Mouse (Mus musculus) adrenal gland, postnatal 25 days (tissue): ENCODE data around the gene Zcchc7. TPM values are rescaled to one million over a fixed set of nuclear protein-coding genes. Genes with fewer than 3 reads are reported as not detected.
"Not testable (repeated sequence)": the region's sequence is repeated elsewhere in the genome, so short reads cannot be mapped to it uniquely, and the experiment has no call there.

Source experiments
- DNase-seq: peaks from one replicate; pipeline ENCODE4 v3.0.0; 2021; ENCODE audit warnings: mixed read lengths
- total RNA-seq: library from RNA; stranded (reverse); gene quantifications from 2 replicates; pipeline ENCODE4 v1.2.3, GENCODE M21; 2021

Gene Zcchc7
- total RNA-seq, 1 experiment from 2014 or later, result 61.2 TPM

DNA sequence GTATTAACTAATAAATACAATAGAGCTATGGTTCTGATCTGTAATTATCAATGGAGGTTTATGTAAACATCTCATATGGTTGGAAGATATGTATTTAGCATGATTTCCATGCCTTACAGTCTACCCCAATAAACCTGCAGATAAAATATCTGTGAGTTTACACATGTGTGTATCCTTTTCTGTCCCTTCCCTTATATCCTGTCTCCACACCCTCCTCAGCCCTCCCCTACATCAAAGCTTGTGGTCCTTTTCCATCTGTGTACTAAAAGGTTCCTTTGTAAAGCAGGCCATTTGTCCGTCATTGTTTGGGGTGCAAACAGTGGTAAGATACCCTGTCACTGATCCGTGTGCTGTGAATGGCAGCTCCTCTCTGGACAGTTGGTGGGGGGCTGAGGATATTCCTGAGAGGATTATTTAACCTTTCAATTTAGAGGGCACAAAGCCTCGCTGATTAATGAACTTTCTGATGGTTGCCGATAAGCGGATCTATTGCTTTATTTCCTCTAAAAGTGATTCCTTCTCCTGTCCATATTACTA is 161.7 kb downstream of the Zcchc7 start:
- DNase-seq, result no peak

DNA sequence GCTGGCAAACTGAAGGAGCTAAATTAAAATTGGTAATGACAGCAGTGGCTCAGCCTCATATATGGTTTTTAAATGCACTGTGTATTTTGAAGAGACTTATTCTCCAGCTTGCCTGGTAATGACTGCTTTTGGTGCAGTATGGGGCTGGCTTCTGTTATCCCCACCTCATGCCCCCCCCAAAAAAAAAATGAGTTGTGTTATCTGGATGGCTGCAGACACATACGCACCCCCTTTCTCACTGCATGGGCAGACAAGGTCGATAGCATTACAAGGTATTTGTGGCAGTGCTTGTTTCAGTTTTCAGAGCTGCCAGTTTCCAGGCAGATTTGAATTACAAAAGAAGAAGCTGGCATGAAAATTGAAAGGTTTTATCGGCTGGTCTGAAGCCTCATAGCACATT is 162.2 kb downstream of the Zcchc7 start:
- no peak for DNase-seq

- no peak for DNase-seq
Observed at GRCm38 (mm10) chr4:44920831-44921230, 165.2 kb downstream of the Zcchc7 start.

DNA sequence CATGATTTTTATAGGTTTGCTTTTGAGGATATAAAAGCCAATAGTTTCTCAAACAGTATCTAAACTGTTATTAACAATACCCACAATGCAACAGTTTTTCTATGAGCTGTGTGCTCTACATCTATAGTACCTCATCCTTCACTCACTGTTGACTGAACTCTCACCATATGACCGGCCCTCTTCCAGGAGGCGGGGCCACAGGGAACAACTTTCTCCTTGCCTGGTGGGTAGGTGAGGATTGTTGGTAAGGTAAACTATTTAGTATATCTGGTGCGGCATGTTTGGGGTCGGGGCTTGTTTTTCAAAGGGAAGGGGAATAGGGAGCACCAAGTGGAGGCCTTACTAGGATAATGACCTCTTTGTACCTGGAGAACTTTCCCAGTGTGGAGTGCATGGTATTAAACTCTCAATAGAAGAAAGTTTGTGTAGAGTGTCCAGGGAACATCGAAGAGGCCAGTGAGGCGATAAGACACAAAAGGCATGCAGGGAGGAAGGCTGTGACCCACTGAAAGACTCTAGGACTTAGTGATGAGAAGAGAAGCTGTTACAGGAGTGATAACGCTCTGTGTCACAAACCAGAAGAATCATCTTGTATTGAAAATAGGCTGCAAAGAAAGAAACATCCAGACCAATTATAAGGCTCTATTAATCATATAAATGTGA is 166.9 kb downstream of the Zcchc7 start:
- DNase-seq, result no peak

GRCm38 (mm10) chr4:44923129-44923481 is 167.4 kb downstream of the Zcchc7 start:
- no peak for DNase-seq

DNA sequence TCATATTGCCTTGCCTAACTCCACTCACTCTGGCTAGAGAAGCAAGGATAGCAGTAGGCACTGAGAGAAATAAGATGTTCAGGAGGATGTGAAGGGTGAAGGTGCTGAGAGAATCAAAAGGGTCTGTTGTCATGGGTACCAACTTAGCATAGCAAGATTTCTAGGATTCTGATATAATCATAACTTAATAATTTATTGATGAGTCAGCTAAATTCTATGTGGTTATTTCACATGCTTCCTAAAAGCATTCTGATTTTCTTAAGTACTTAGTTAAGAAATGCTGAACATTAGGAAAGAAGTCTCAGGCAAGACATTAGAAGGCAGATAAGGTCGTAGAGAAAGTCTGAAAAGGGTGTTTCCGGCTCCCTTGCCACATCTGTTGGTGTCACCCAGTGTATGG is 172.3 kb downstream of the Zcchc7 start:
- no peak for DNase-seq

DNA sequence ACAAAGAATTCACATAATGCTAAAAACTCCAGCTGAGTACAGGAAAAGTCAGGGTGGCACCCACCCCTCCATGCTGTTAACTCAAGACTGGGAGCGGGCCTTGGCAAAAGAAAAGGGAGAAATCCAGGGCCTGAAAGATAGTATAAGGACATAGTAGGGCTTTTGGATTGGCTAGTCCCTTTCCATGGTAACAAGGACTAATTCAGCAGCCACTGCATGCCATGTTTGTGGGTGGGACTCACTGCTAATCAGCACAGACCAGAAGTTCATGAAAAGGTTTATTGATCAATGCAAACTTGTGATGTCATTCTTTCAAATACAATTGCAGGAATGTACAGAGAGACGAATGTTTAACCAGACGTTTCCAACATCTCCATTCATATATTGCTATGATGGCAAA is 173.1 kb downstream of the Zcchc7 start:
- no peak for DNase-seq

- no peak for DNase-seq
Observed at GRCm38 (mm10) chr4:44930406-44930805, 174.7 kb downstream of the Zcchc7 start.

DNA sequence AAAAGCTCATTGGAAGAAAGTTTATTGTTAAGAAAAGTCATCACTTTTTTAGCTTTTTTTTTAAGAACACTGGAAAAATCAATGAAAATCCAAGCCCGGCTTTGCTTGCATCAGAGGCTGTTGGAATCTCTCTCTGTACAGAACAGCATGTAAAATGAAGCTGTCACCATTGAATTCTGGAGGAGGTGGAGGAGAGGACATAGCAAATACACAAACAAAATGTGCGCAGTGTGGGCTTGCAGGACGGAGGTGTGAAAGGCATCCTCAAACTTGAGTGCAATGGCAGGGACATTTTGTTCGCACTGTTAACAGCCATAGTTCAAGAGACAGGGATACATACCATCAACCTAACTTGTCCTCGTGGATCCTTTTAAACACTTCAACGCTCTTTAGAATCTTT is 176.1 kb downstream of the Zcchc7 start:
- no peak for DNase-seq

GRCm38 (mm10) chr4:44938359-44939340 is 183.0 kb downstream of the Zcchc7 start:
- no peak for DNase-seq

- DNase-seq, result no peak
Observed at GRCm38 (mm10) chr4:44939576-44940249, 184.0 kb downstream of the Zcchc7 start.

DNA sequence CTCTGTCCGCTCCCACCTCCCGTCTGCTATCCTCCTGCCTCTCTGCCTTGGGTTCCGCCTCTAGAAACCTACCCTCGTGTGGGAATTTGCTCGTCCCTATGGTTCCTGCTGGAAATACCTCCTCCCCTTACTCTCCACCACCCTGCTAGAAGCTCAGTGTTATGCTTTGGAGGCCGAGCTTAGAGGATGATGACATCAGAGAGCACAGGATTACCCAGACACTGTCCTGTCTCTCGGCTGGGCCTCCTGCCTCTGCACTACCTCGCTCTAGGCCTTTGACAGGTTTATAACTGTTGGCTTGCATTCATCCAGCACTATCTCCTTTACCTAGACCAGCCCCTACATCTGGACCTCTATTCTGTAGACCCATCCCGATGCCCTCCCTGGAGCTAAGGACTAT is 184.6 kb downstream of the Zcchc7 start:
- DNase-seq, result no peak

DNA sequence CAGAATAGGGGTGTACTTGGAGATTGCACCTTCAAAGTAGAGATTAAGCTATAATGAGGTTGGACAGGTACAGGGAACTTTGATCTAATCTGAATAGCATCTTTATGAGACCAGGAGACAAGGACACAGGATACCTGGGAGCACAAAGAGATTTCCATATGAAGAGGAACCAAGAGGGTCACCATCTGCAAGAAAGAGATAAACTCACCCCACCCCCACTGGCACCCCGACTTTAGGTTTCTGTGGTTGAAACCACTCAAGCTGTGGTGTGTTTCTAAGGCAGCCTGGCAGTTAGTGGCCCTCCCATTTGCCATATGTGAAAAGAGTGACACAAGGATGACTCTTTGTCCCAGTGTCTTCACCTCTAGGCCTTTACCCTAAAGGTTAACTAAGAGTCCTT is 186.6 kb downstream of the Zcchc7 start:
- no peak for DNase-seq

DNA sequence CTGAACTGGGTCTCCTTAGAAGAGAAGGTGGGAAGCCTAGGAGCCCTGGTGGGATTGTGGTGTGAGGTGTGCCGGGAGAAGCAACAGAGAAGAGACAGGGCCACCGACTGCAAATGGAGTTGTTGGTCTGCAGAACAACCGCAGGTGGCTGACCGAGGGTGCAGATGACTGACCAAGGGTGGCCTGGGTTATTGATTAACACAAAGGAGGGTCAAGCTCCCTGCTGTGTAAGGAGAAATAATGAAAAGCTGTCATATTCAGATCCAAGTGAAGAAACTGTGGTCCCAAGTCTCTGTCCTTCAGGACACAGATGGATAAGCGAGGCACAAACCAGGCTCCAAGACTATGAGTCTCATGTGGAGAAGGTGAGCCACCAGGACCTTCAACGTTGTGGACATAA is 187.8 kb downstream of the Zcchc7 start:
- no peak for DNase-seq

- DNase-seq, result no peak
Observed at GRCm38 (mm10) chr4:44944426-44945075, 188.9 kb downstream of the Zcchc7 start.

DNA sequence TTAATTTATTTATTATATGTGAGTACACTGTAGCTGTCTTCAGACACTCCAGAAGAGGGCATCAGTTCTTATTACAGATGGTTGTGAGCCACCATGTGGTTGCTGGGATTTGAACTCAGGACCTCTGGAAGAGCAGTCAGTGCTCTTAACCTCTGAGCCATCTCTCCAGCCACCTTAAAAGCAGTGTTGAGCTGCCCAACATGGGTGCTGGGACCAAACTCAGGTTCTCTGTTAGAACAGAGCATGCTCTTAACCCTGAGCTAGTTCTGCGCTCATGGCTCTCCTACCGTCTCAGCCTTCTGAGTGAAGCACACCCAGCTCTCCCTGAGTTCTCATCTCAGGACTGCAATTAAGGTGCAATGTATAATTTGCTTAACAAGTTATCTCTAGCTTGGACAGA is 190.4 kb downstream of the Zcchc7 start:
- DNase-seq, result not testable (repeated sequence)

GRCm38 (mm10) chr4:44947464-44947863 is 191.8 kb downstream of the Zcchc7 start:
- DNase-seq, result no peak

- no peak for DNase-seq
Observed at GRCm38 (mm10) chr4:44948314-44948713, 192.6 kb downstream of the Zcchc7 start.

- no peak for DNase-seq
Observed at GRCm38 (mm10) chr4:44953041-44953440, 197.4 kb downstream of the Zcchc7 start.

- no peak for DNase-seq
Observed at GRCm38 (mm10) chr4:44958776-44959175, 203.1 kb downstream of the Zcchc7 start.

GRCm38 (mm10) chr4:44959220-44959619 is 203.5 kb downstream of the Zcchc7 start:
- no peak for DNase-seq

- DNase-seq, result no peak
Observed at GRCm38 (mm10) chr4:44963156-44963555, 207.5 kb downstream of the Zcchc7 start.
